Mouse (Mus musculus) MEL (cell line): ENCODE measurements around the gene Actc1. TPM values are rescaled to one million over a fixed set of nuclear protein-coding genes. Genes with fewer than 3 reads are reported as not detected.

Experiments used
- DNase-seq: peaks from one replicate; pipeline ENCODE4 v3.0.0; 2011; ENCODE audit warnings: low read depth, low spot score
- H3K27ac ChIP-seq: 2 replicates; pipeline ENCODE4 v1.5.1; 2012; ENCODE audit warnings: low read depth, mild to moderate bottlenecking, control low read depth, low read length, moderate library complexity; ENCODE audit not compliant: control insufficient read depth
- H3K27me3 ChIP-seq, 2 experiments: fragments of 150-350 bp in 1 of 2; sonication (generic) in 1 of 2; 2 replicates each; pipeline ENCODE4 v1.6.1; 2012; ENCODE audit warnings: low read length in 2 of 2, mild to moderate bottlenecking in 2 of 2, improper control_type of control experiment in 1 of 2, moderate library complexity in 1 of 2; ENCODE audit not compliant: insufficient read depth in 2 of 2, control insufficient read depth in 1 of 2
- H3K36me3 ChIP-seq, 2 experiments: 2 replicates each; pipeline ENCODE4 v1.6.1; 2012 to 2014; ENCODE audit warnings: low read length in 2 of 2, improper control_type of control experiment in 1 of 2, inconsistent platforms in 1 of 2, mild to moderate bottlenecking in 1 of 2; ENCODE audit not compliant: insufficient read depth in 2 of 2, control insufficient read depth in 1 of 2
- H3K4me1 ChIP-seq, 2 experiments: fragments of 150-350 bp in 1 of 2; sonication (generic) in 1 of 2; 2 replicates each; pipeline ENCODE4 v1.6.1; 2012; ENCODE audit warnings: low read length in 2 of 2, improper control_type of control experiment in 1 of 2, mild to moderate bottlenecking in 1 of 2; ENCODE audit not compliant: insufficient read depth in 2 of 2, control insufficient read depth in 1 of 2
- H3K4me3 ChIP-seq, 2 experiments: fragments of 150-350 bp in 1 of 2; sonication (generic) in 1 of 2; 2 replicates each; pipeline ENCODE4 v1.5.1; 2012; ENCODE audit warnings: low read depth in 2 of 2, low read length in 2 of 2, mild to moderate bottlenecking in 2 of 2, moderate library complexity in 2 of 2, control low read depth in 1 of 2, improper control_type of control experiment in 1 of 2; ENCODE audit not compliant: control insufficient read depth in 1 of 2, insufficient read depth in 1 of 2
- H3K79me2 ChIP-seq: 2 replicates; pipeline ENCODE4 v1.6.1; 2012; ENCODE audit warnings: mild to moderate bottlenecking, low read length, moderate library complexity; ENCODE audit not compliant: control insufficient read depth, poor library complexity, insufficient read depth
- H3K9ac ChIP-seq: 2 replicates; pipeline ENCODE4 v1.6.1; 2012; ENCODE audit warnings: low read depth, mild to moderate bottlenecking, control low read depth, low read length, moderate library complexity; ENCODE audit not compliant: control insufficient read depth, poor library complexity, severe bottlenecking
- H3K9me3 ChIP-seq: fragments of 150-350 bp; sonication (generic); replicated peaks from 2 replicates; pipeline ENCODE4 v1.6.1; 2012; ENCODE audit warnings: mild to moderate bottlenecking, low read length, improper control_type of control experiment, moderate library complexity; ENCODE audit not compliant: insufficient read depth
- BHLHE40 ChIP-seq: IDR thresholded peaks from 2 replicates; pipeline ENCODE4 v1.6.1; 2012; ENCODE audit warnings: low read depth, mild to moderate bottlenecking, inconsistent platforms, low read length, improper control_type of control experiment, borderline replicate concordance
- CHD2 ChIP-seq: IDR thresholded peaks from 2 replicates; pipeline ENCODE4 v1.6.1; 2011; ENCODE audit warnings: low read length, improper control_type of control experiment
- E2F4 ChIP-seq: IDR thresholded peaks from 2 replicates; pipeline ENCODE4 v1.6.1; 2011; ENCODE audit warnings: low read depth, low read length, improper control_type of control experiment, borderline replicate concordance
- ELF1 ChIP-seq: IDR thresholded peaks from 2 replicates; pipeline ENCODE4 v1.6.1; 2014; ENCODE audit warnings: low read depth, mild to moderate bottlenecking, inconsistent platforms, low read length, improper control_type of control experiment, moderate library complexity
- EP300 ChIP-seq, 2 experiments: IDR thresholded peaks; 2 replicates each; pipeline ENCODE4 v1.6.1; 2011; ENCODE audit warnings: improper control_type of control experiment in 2 of 2, low read length in 2 of 2, low read depth in 1 of 2, mild to moderate bottlenecking in 1 of 2
- ETS1 ChIP-seq: IDR thresholded peaks from 2 replicates; pipeline ENCODE4 v1.6.1; 2012; ENCODE audit warnings: low read depth, mild to moderate bottlenecking, inconsistent platforms, low read length, improper control_type of control experiment, moderate library complexity
- HCFC1 ChIP-seq: IDR thresholded peaks from 2 replicates; pipeline ENCODE4 v1.6.1; 2012; ENCODE audit warnings: low read depth, mild to moderate bottlenecking, inconsistent platforms, low read length, improper control_type of control experiment, moderate library complexity
- JUND ChIP-seq: IDR thresholded peaks from 2 replicates; pipeline ENCODE4 v1.6.1; 2011; ENCODE audit warnings: low read depth, mild to moderate bottlenecking, improper control_type of control experiment, low read length
- MAX ChIP-seq: IDR thresholded peaks from 2 replicates; pipeline ENCODE4 v1.6.1; 2011; ENCODE audit warnings: low read length, improper control_type of control experiment
- MAZ ChIP-seq: IDR thresholded peaks from 2 replicates; pipeline ENCODE4 v1.6.1; 2012; ENCODE audit warnings: low read depth, mild to moderate bottlenecking, inconsistent platforms, low read length, improper control_type of control experiment
- MXI1 ChIP-seq: IDR thresholded peaks from 2 replicates; pipeline ENCODE4 v1.6.1; 2011; ENCODE audit warnings: mild to moderate bottlenecking, low read depth, low read length, improper control_type of control experiment
- MYB ChIP-seq: IDR thresholded peaks from 2 replicates; pipeline ENCODE4 v1.6.1; 2011; ENCODE audit warnings: mild to moderate bottlenecking, low read depth, low read length, improper control_type of control experiment
- MYC ChIP-seq: IDR thresholded peaks from 2 replicates; pipeline ENCODE4 v1.6.1; 2011; ENCODE audit warnings: low read depth, mild to moderate bottlenecking, low read length, improper control_type of control experiment, moderate library complexity
- NRF1 ChIP-seq: IDR thresholded peaks from 2 replicates; pipeline ENCODE4 v1.6.1; 2014; ENCODE audit warnings: low read depth, mild to moderate bottlenecking, inconsistent platforms, low read length, improper control_type of control experiment, moderate library complexity; ENCODE audit not compliant: poor library complexity, insufficient read depth, severe bottlenecking
- POLR2A ChIP-seq, 2 experiments: IDR thresholded peaks; 2 replicates each; pipeline ENCODE4 v1.6.1; 2011 to 2012; ENCODE audit warnings: low read length in 2 of 2, mild to moderate bottlenecking in 2 of 2, control low read depth in 1 of 2, improper control_type of control experiment in 1 of 2, low read depth in 1 of 2, moderate library complexity in 1 of 2; ENCODE audit not compliant: control insufficient read depth in 1 of 2, insufficient read depth in 1 of 2, poor library complexity in 1 of 2
- POLR2AphosphoS2 ChIP-seq: IDR thresholded peaks from 2 replicates; pipeline ENCODE4 v1.6.1; 2011; ENCODE audit warnings: low read length, improper control_type of control experiment
- POLR2AphosphoS5 ChIP-seq: IDR thresholded peaks from 2 replicates; pipeline ENCODE4 v1.6.1; 2012; ENCODE audit warnings: low read depth, borderline replicate concordance, mild to moderate bottlenecking, inconsistent platforms, low read length, moderate library complexity, mixed read lengths
- RAD21 ChIP-seq: IDR thresholded peaks from 2 replicates; pipeline ENCODE4 v1.6.1; 2011; ENCODE audit warnings: mild to moderate bottlenecking, low read depth, low read length, improper control_type of control experiment
- RCOR1 ChIP-seq: IDR thresholded peaks from 2 replicates; pipeline ENCODE4 v1.6.1; 2012; ENCODE audit warnings: low read depth, mild to moderate bottlenecking, inconsistent platforms, low read length, improper control_type of control experiment
- SMC3 ChIP-seq: IDR thresholded peaks from 2 replicates; pipeline ENCODE4 v1.6.1; 2011; ENCODE audit warnings: low read depth, low read length, improper control_type of control experiment
- TAL1 ChIP-seq: IDR thresholded peaks from 2 replicates; pipeline ENCODE4 v1.6.1; 2012; ENCODE audit warnings: mild to moderate bottlenecking, inconsistent platforms, low read length, moderate library complexity, mixed read lengths
- TCF12 ChIP-seq: IDR thresholded peaks from 2 replicates; pipeline ENCODE4 v1.6.1; 2014; ENCODE audit warnings: low read depth, mild to moderate bottlenecking, inconsistent platforms, low read length, improper control_type of control experiment, moderate library complexity
- UBTF ChIP-seq: IDR thresholded peaks from 2 replicates; pipeline ENCODE4 v1.6.1; 2012; ENCODE audit warnings: low read depth, mild to moderate bottlenecking, inconsistent platforms, low read length, improper control_type of control experiment, moderate library complexity, borderline replicate concordance; ENCODE audit not compliant: insufficient read depth
- USF1 ChIP-seq: IDR thresholded peaks from 2 replicates; pipeline ENCODE4 v1.6.1; 2014; ENCODE audit warnings: low read depth, mild to moderate bottlenecking, inconsistent platforms, low read length, improper control_type of control experiment, moderate library complexity
- ZC3H11A ChIP-seq: IDR thresholded peaks from 2 replicates; pipeline ENCODE4 v1.6.1; 2012; ENCODE audit warnings: low read depth, mild to moderate bottlenecking, inconsistent platforms, low read length, improper control_type of control experiment
- ZNF384 ChIP-seq: IDR thresholded peaks from 2 replicates; pipeline ENCODE4 v1.6.1; 2012; ENCODE audit warnings: low read depth, mild to moderate bottlenecking, inconsistent platforms, low read length, improper control_type of control experiment
- polyA plus RNA-seq, 2 experiments: library from polyadenylated mRNA; stranded (reverse) in 1 of 2; unstranded in 1 of 2; fragments of >175 nt in 1 of 2; fragments of >200 nt in 1 of 2; gene quantifications; 2 replicates each; pipeline versions ENCODE4 v1.2.1 to v1.2.4; 2012; ENCODE audit warnings: low replicate concordance in 2 of 2, low read depth in 1 of 2; ENCODE audit not compliant: insufficient read length in 2 of 2, insufficient read depth in 1 of 2, missing spikeins in 1 of 2
- total RNA-seq: library from RNA; depleted of rRNA; stranded (reverse); fragments of 300-350 nt; gene quantifications from 2 replicates; pipeline ENCODE4 v1.2.3, GENCODE M21; 2012

The Actc1 gene
- total and polyA plus RNA-seq, 3 experiments = not detected

- H3K9ac ChIP-seq = no peak overlapping the region
- no peak overlapping the region for H3K4me3 ChIP-seq
- peaks cover 9 to 17% of the 10 kb centered on the region in 2 experiments for H3K4me1 ChIP-seq
- TF ChIP-seq USF1 = no peak
- no peak for TF ChIP-seq TCF12
- TF ChIP-seq RAD21 = no peak
- TF ChIP-seq ELF1 = no peak
- no peak for TF ChIP-seq SMC3
- TF ChIP-seq EP300 (IDR thresholded peaks at IDR 0.05; ENCODE audit: low read depth in 1 of 2, low read length in 2 of 2) = no peak
- no peak for TF ChIP-seq MAZ
- TF ChIP-seq POLR2AphosphoS5 = no peak
- no peak for TF ChIP-seq POLR2AphosphoS2
- TF ChIP-seq ZC3H11A = no peak
- no peak for TF ChIP-seq MAX
- TF ChIP-seq BHLHE40 = no peak
- no peak for TF ChIP-seq MXI1
- no peak for TF ChIP-seq HCFC1
- no peak for TF ChIP-seq E2F4
- TF ChIP-seq RCOR1 = no peak
- no peak for TF ChIP-seq MYC
- no peak for TF ChIP-seq ZNF384
- H3K27ac ChIP-seq = no peak overlapping the region
- no peaks in the 10 kb centered on the region for H3K9me3 ChIP-seq
- H3K79me2 ChIP-seq = no peaks in the 10 kb centered on the region
- H3K36me3 ChIP-seq = peaks cover 7 to 25% of the 10 kb centered on the region in 2 experiments
- DNase-seq = no peak
- no peaks in the 10 kb centered on the region for H3K27me3 ChIP-seq
Observed at GRCm38 (mm10) chr2:114100834-114101233, 47.5 kb upstream of the Actc1 start.

- Histone ChIP-seq H3K27me3 (no peaks in the 10 kb centered on the region), H3K79me2 (no peaks in the 10 kb centered on the region), H3K9ac (no peak overlapping the region), H3K4me3 (no peak overlapping the region), H3K36me3 (peaks cover 5 to 25% of the 10 kb centered on the region in 2 experiments), H3K27ac (no peak overlapping the region), H3K4me1 (peaks cover 9 to 17% of the 10 kb centered on the region in 2 experiments), H3K9me3 (no peaks in the 10 kb centered on the region)
- TF ChIP-seq UBTF = no peak
- no peak for TF ChIP-seq NRF1
- TF ChIP-seq RAD21 = no peak
- TF ChIP-seq EP300 (IDR thresholded peaks at IDR 0.05; ENCODE audit: low read depth in 1 of 2, low read length in 2 of 2) = no peak
- no peak for TF ChIP-seq CHD2
- no peak for TF ChIP-seq ETS1
- no peak for TF ChIP-seq POLR2A (IDR thresholded peaks at IDR 0.05; ENCODE audit: control insufficient read depth in 1 of 2, insufficient read depth in 1 of 2, low read depth in 1 of 2, low read length in 2 of 2, poor library complexity in 1 of 2)
- TF ChIP-seq JUND = no peak
- TF ChIP-seq MYC = no peak
- no peak for TF ChIP-seq TAL1
- no peak for TF ChIP-seq BHLHE40
- TF ChIP-seq POLR2AphosphoS5 = no peak
- TF ChIP-seq ELF1 = no peak
- no peak for TF ChIP-seq MYB
- no peak for TF ChIP-seq MAZ
- DNase-seq = no peak
Observed at GRCm38 (mm10) chr2:114099816-114100215, 46.5 kb upstream of the Actc1 start.
